Mouse (Mus musculus): Measurements from ENCODE around the gene Ctr9.

GRCm38 (mm10) chr7:111055221-111055620 lies 26.5 kb downstream of the Ctr9 start:
- TF ChIP-seq CTCF (IDR thresholded peaks at IDR 0.05) (no peak), POLR2A (IDR thresholded peaks at IDR 0.05; ENCODE audit: insufficient read depth, low read depth, low read length) (peak; percentile 56; the same call in 1 of the 2 replicates)

Measured in heart, adult 2 months (tissue).